Mouse (Mus musculus) liver, adult 2 months (tissue): Measurements from ENCODE around the gene Aarsd1.

Source experiments
- CTCF ChIP-seq: fragments of 200-500 bp; IDR thresholded peaks from 2 replicates; pipeline ENCODE4 v1.5.1; 2011; ENCODE audit warnings: low read depth, low read length, control low read depth
- POLR2A ChIP-seq: fragments of 200-500 bp; IDR thresholded peaks from 2 replicates; pipeline ENCODE4 v1.6.1; 2011; ENCODE audit warnings: low read length, control low read depth; ENCODE audit not compliant: insufficient read depth; ENCODE audit errors: extremely low read depth

DNA sequence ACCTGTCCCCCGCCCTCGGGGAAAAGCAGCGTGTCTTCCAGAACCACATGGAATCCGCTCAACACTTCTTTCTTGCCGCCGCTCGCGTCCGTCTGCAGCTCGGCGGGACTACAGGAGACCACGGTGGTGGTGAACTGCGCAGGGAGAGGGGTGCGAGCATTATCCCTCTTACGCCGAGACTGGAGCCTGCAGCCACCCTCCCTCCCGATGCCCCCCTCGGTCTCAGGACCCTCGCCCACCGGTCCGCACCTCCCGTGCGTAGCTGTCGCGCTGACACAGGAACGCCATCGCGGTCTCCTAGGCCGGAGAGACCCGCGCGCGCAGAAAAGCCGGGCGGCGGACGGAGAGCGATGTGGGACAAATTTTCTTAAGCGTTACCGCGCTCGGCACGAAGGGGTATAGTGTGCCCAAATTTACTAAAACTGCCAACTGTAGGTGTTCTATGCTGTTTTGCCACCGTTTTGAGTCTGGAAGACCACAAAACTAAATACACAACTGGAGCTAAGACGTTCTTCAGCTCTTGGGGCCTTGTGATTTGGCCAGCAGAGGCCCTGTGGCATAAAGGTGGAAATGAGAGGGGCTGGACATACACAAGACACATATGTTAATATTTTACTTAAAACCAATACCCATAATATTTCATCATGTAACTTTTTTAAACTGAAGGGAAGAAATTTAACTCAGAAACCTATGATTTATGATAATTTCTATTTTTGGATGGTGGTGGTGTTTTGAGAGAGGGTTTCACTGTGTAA lies at the start of gene Aarsd1:
- TF ChIP-seq CTCF (no peak), POLR2A (no peak)
